Mouse (Mus musculus) gonadal fat pad, adult 2 months (tissue): ENCODE data around the gene Rgs10. TPM values are rescaled to one million over a fixed set of nuclear protein-coding genes. Genes with fewer than 3 reads are reported as not detected.
A peak's percentile ranks its signal among the peaks of the same experiment; 100 is the strongest.

Experiments used
- DNase-seq: peaks from one replicate; pipeline ENCODE4 v3.0.0-alpha.2; 2012; ENCODE audit warnings: low read depth
- polyA plus RNA-seq: library from polyadenylated mRNA; depleted of rRNA; stranded (reverse); fragments of >200 nt; gene quantifications from 2 replicates; pipeline ENCODE4 v1.2.3, GENCODE M21; 2012; rRNA removed

The Rgs10 gene
- polyA plus RNA-seq: 5.0 and 6.7 TPM in 2 replicates

GRCm38 (mm10) chr7:128417930-128418779 lies at the start of gene Rgs10:
Gene Rgs10, minus strand, starts transcription at chr7:128418758.
- no peak for DNase-seq

- no peak for DNase-seq
Observed at GRCm38 (mm10) chr7:128462406-128462805, 43.8 kb upstream of the Rgs10 start.

DNA sequence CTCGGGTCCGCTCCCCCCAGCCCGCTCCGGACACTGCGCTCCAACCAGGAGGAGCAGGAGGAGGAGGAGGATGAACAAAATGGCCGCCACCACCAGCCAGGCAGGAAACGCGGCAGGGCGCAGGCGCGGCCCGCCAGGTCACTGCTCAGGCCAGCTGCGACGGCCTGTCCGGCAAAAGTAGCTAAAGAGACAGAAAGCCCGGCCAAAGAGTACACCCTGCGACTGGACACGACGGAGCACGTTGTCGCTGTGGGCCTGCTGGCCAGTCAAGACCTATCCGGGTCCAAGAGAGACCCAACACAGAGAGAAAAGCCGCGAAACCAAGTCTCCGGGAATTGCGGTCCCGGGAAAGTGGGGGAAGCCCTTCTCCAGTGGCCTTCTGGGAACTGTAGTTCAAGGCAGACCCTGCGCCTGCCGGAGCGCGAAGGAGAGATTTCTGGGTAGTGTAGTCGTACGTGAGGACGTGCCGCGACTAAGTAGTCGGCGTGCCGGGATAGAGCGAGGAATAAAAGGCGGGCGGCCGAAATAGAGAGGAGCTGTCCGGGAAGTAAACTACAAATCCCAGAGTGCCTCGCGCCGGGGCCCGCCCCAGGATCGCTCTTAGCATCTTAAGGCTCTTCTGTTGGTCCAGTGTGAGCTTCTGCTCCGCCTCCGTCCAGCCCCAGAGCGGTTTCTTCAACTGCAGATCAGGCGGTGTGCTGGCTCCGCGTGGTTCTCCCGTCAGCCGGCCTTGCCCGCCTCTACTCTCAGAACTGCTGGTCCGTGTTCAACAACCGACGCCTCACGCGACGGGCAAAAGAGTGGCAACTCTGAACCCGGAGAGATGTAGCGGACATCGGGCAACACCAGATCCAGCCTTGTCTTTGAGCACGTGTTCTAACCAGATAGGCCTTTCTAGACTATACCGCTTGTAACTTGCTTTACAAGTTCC lies 43.0 kb upstream of the Rgs10 start, which contains the start of gene Tial1:
Gene Tial1, minus strand, starts transcription at position 433 of the 931 bp plus-strand sequence.
- DNase-seq: peak; percentile 81

GRCm38 (mm10) chr7:128460865-128461228 lies 42.3 kb upstream of the Rgs10 start:
- DNase-seq: no peak

DNA sequence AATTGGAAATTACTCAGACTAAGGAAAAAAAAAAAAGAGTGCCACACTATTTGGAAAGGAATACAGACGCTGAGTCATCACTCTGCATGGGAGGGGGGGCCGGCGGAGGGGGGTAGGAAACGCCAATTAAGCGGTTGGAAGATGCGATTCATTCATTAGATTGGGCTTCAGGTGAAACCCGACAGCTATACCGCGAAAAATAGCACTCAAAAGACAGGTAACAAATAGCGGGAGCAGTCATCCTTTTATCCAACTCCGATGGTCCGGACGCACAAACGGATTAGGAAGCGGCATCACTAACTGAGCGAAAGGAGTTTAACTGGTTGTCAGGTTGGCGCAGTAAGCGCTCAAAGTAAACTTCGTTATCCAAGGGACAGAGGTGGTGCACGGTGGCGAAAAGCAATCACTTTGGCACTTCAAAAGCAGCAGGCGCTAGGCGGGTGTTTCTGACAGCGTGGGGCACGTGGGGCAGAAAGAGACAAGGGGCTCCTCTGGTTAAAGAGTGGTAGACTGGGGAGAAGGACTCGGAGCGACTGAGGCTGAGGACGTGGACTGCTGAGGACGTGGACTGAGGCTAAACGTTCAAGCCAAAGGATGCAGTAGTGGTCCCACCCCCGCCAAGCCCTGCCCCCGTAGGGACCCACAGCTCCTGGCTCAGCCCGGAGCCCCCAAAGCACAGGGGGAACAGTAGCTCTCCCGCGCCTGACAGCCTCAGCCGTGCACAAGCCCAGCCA lies 41.7 kb upstream of the Rgs10 start:
- no peak for DNase-seq

DNA sequence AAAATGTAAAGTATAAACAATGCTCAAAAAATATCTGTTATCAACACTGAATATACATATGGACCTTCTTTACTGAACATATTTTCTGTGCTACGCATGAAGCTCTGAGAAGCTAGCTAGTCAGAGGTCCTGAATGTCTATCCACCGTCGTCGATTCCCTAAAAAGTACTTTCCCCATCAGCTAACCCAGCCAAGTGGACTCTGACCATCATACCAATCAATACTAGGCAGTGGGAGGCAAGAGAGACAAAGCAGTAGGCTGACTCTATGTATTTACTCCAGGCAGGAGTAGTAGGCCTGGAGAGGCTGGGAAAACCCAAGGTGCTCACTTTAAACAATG lies 41.2 kb upstream of the Rgs10 start:
- no peak for DNase-seq

GRCm38 (mm10) chr7:128458011-128458410 lies 39.5 kb upstream of the Rgs10 start:
- no peak for DNase-seq

DNA sequence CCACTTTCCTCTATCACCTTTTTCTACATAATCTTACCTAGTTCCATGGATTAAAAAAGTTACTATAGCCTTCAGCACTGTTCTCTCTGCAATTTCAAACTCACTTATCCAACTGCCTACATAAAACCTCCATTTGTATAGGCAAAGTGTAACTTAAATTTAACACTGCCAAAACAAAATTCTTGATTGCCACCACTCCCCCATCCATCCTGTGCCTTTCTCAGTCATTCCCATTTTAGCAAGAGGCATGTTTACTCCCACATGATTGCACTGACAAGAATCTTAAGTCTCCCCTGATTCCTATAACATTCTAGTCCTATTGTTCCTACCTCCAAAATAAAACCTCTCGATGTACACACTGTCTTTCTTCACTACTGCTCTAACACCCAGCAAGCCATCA lies 34.2 kb upstream of the Rgs10 start:
- DNase-seq: no peak

- DNase-seq: no peak
Observed at GRCm38 (mm10) chr7:128440584-128440983, 22.0 kb upstream of the Rgs10 start.

DNA sequence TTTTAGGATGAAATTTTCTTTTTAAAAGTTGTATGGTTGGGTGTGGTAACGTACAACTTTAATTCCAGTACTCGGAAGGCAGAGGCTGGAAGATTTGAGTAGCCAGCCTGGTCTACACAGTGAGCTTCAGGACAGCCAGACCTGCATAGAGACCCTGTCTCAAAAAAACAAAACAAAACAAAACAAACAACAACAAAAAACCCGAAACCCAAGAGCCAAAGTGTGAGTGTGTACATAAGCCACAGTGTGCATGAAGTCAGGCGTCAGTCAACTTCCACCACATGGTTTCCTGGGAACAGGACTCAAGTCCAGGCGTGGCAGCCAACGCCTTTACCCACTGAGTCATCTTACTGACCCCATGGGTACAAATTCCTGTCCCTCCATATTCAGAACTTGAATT lies 20.7 kb upstream of the Rgs10 start:
- DNase-seq: no peak

DNA sequence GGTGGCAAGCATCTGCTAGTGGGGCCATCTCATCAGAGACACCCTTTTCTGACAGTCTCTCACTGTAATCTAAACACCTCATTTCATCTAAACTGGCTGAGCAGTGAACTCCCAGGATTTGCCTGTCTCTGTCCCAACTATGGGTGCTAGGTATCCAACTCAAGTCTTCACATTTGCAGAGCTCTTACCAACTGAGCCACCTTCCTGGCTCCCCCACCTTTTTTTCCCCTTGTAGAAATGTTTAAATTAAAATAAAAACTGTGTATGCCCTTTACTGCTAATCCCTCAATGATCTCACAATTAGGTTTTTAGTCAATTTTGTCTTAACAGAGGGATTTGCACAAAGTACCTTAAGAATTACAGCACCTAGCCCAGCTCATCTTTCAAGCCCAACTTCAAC lies 19.6 kb upstream of the Rgs10 start:
- DNase-seq: no peak

DNA sequence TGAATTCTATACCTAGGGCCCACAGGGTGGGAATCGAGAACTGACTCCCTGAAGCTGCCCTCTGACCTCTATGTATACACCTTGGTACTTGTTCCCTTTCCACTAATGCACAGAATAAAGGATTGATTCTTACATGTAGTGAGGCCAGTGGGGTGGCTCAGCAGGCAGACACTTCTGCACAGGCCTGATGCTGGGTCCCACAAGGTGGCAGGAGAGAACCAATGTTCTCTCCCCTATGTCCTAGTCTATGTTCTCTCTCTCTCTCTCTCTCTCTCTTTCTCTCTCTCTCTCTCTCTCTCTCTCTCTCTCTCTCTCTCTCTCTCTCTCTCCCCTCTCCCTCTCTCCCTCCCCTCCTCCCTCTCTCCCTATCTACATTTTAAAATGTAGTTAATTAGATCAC lies 14.7 kb upstream of the Rgs10 start:
- DNase-seq: no peak

DNA sequence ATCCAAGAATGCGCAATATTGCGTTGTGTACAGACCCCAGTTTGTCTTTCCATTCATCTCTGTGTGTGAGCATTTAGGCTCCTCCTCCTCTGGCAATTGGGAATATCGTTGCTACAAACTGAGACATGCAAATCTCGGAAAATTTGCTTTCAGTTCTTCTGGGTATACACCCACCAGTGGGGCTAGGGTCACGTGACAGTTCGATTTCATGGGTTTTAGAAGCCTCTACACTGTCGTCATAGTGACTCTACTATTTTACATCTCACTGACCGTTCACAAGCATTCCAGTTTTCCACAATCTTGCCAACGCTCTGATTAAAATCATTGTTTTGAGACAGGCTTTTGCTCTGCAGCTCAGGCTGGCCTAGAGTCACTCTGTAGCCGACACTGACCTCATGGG lies 14.0 kb upstream of the Rgs10 start:
- DNase-seq: no peak

- no peak for DNase-seq
Observed at GRCm38 (mm10) chr7:128422491-128422890, 3.9 kb upstream of the Rgs10 start.

GRCm38 (mm10) chr7:128421701-128422100 lies 3.1 kb upstream of the Rgs10 start:
- DNase-seq: peak; percentile 75

- DNase-seq: no peak
Observed at GRCm38 (mm10) chr7:128419690-128420089, 1.1 kb upstream of the Rgs10 start.

- DNase-seq: no peak
Observed at GRCm38 (mm10) chr7:128417226-128417929, 1.2 kb downstream of the Rgs10 start.

DNA sequence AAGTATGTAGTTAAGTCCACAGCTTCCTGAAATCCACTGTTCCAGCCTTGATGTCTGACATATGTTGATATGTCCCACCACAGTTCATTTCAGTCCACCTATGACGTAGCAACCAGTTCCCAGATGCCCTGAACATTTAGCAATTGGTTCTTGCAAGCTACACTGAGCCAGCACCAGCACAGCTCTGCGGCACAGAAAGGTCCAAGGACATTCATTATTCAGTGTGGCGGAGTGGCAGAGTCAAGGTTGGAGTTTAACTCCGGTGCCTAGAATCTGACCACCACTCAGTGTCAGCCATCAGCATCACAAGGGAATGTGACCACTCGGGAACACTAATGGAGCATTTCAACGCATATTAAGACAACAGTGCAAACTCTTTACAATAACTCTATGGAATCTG lies 1.9 kb downstream of the Rgs10 start:
- DNase-seq: no peak

- no peak for DNase-seq
Observed at GRCm38 (mm10) chr7:128414433-128414832, 4.1 kb downstream of the Rgs10 start.

DNA sequence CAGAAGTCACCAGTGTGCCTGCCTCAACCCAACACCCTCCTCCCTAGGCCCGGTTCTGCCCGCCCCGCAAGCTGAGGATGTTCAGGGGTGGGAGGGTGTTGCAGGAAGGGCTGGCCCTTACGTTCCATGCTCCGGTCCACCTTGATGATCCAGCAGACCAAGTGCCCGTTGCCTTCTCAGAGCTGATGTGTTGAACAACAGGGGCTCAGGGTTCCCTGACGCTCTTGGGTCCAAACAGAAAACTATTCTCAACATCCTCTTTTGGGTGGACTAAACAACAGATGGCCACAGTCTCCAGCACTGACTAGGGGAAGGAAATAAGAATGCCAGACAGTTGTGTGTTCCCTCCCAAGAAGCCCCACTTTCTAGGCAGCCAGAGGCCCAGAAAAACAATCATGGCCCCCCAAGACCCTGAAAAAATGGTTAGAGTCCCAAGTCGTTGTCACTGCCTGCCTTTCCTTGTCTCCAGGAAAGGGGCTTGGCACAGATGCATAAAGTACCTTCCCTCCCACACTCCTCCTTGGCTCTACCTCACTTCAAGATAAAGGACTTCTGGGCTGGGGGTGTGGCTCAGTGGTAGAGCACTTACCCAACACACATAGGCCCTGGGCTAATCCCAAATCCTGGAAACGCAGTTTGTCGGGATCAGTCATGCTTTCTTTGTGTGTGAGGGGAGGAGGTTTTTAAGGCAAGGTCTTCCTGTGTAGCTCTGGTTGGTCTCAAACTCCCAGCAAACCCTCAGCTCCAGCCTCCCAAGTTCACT lies 6.3 kb downstream of the Rgs10 start:
- DNase-seq: no peak
